Mouse (Mus musculus) inflammation-experienced regulatory T-cells, adult 16 weeks (primary cell): ENCODE data around the gene Creg2. TPM values are rescaled to one million over a fixed set of nuclear protein-coding genes. Genes with fewer than 3 reads are reported as not detected.

Source experiments
- polyA plus RNA-seq: library from polyadenylated mRNA; unstranded; fragments of 100-300 nt; shearing (Covaris generic); gene quantifications from one replicate; pipeline ENCODE4 v1.2.1, GENCODE M21; 2017

Gene Creg2
- not detected for polyA plus RNA-seq

DNA sequence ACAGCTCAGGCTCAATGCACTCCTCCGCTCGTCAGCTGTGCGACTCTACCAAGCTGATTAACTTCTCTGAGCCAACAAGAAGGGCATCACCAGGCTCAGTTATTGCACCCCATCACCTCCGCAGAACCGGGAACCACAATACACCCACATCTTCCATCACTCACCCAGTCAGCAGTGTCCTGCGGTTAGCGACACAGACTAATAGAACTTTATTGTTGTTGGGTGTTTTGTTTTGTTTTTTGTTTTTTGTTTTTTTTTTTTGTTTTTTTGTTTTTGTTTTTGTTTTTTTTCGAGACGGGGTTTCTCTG lies at the start of gene Creg2:
TSS of gene Creg2 (minus strand) at position 234 of the 308 bp plus-strand sequence.

DNA sequence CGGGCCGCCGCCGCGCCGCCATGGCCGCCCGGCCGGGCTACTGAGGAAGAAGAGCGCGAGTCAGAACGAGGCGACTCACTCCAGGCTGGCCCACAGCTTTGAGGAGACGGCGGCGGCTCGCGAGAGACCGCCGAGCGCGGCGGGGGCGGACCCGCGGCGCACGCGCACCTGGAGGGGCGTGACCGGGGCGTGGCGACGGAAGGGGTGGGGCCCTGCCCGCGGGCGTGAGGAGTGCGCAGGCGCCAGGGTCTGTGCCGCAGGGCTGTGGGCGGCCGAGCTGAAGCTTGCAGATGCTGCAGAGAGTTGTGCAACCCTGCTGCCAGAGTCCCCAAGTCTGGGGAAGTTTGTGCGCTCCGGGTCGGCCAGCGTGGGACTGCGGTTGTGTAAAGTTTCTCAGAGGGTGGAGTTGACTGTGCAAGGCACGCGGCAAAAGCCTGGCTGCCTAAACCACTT lies 74.0 kb downstream of the Creg2 start, which contains the start of gene Rnf149:
TSS of gene Rnf149 (minus strand) at position 153 of the 453 bp plus-strand sequence.

Other genes starting within 250 kb of the Creg2 start
- 2.2 TPM for gene Tbc1d8, start 172.7 kb downstream of the Creg2 start, polyA plus RNA-seq
- 8.0 TPM for gene Cnot11, start 116.5 kb downstream of the Creg2 start, polyA plus RNA-seq
- gene Rnf149, start 74.1 kb downstream of the Creg2 start, polyA plus RNA-seq = 8.9 TPM
- gene Rfx8, start 69.5 kb upstream of the Creg2 start, polyA plus RNA-seq = not detected
- gene Gm3646, start 153.9 kb upstream of the Creg2 start, polyA plus RNA-seq = not detected
- gene Map4k4, start 249.4 kb upstream of the Creg2 start, polyA plus RNA-seq = 7.8 TPM